Comparison of ENCODE assay signal across 10 mouse cellular contexts in the genomic region with DNA sequence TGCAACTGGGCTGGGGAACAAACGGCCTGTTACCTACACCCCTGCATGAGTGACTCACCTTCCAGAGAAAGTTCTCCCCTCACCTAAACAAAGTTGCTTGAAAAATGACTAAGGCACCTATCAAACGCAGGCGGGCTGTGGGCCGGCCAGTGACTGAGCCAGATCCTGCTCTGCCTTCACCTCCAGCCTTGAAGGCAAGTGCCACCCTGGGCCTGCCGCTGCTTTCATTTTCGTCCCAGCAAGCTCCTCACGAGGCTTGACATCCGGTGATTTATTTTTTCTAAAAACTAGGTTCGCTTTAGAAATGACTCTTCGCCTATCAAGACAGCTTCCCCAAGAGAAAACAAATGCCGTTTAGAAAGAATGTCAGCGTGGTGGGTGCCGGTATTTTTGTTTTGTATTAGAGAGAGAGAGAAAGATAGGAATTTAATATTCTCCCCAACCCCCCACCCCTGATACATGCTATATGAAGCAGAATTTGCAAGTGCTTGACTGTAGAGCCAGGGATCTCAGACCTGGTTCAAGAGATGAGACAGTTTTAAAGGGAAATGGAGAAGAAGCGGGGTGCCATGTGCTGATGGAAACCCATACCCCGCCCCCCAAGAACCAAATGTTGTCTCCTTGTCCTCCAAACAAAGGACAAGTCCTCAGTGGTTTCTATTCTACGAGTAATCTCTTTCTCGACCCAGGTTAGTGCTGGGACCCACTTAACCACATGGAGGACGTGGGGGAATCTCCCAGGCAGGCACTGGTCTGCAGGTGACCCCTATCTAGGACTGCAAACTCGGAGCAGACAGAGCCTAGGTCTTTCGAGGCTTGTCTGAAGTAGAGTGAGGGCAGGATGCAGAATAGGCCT. TPM values are rescaled to one million over a fixed set of nuclear protein-coding genes. Genes with fewer than 3 reads are reported as not detected.
DNase-seq lines count a peak whose midpoint lies in the region; ATAC-seq and TF ChIP-seq lines count a peak whose summit lies in the region.
"Had no signal": no experiment of that assay in that cellular context is flagged by ENCODE, and none has a peak within 500 bp of the region (broad histone marks: within the 10 kb centered on the region; RNA-seq: fewer than 3 reads in every experiment).

No protein-coding gene starts in this region.

- no peak overlapping the region for H3K27ac ChIP-seq in embryonic facial prominence, embryonic 14.5 days (replicated peaks; ENCODE audit: low read depth, low read length)
- no peak overlapping the region for H3K27ac ChIP-seq in embryonic facial prominence, embryonic 10.5 days (replicated peaks)
- H3K27ac ChIP-seq in hindbrain, postnatal 0 days = peak overlapping the region; percentile 45; the same call in 1 of the 2 replicates
- peak overlapping the region; percentile 44 for H3K27ac ChIP-seq in lung, embryonic 16.5 days (ENCODE audit: low read length)
- H3K27ac ChIP-seq: embryonic facial prominence, embryonic 13.5 days had no signal

- H3K4me2 ChIP-seq in embryonic facial prominence, embryonic 14.5 days (ENCODE audit: low read depth, low read length) = peak overlapping the region; percentile 19
- no peak overlapping the region for H3K4me2 ChIP-seq in hindbrain, postnatal 0 days (ENCODE audit: low read depth, low read length)
- H3K4me2 ChIP-seq in lung, embryonic 16.5 days (ENCODE audit: low read depth, low read length) = peak overlapping the region; percentile 31; the same call in 1 of the 2 replicates
- H3K4me2 ChIP-seq: embryonic facial prominence, embryonic 13.5 days had no signal

- H3K4me1 ChIP-seq in embryonic facial prominence, embryonic 14.5 days (ENCODE audit: control insufficient read depth, insufficient read depth, low read length) = peaks cover 30% of the 10 kb centered on the region
- peaks cover 47% of the 10 kb centered on the region for H3K4me1 ChIP-seq in embryonic facial prominence, embryonic 10.5 days
- H3K4me1 ChIP-seq in hindbrain, postnatal 0 days (ENCODE audit: insufficient read depth, low read length) = peaks cover 17% of the 10 kb centered on the region
- H3K4me1 ChIP-seq in lung, embryonic 16.5 days (replicated peaks; ENCODE audit: control insufficient read depth, insufficient read depth, low read length) = peaks cover 26% of the 10 kb centered on the region

- intact Hi-C loops in left cerebral cortex, postnatal 10 days (cut with DNase I) = no loop called here

- no peaks in the 10 kb centered on the region for H3K27me3 ChIP-seq in embryonic facial prominence, embryonic 14.5 days (replicated peaks; ENCODE audit: control insufficient read depth, insufficient read depth, low read length)
- no peaks in the 10 kb centered on the region for H3K27me3 ChIP-seq in embryonic facial prominence, embryonic 10.5 days (replicated peaks; ENCODE audit: low read depth, poor library complexity, severe bottlenecking)
- no peaks in the 10 kb centered on the region for H3K27me3 ChIP-seq in hindbrain, postnatal 0 days (ENCODE audit: insufficient read depth, low read length)
- no peaks in the 10 kb centered on the region for H3K27me3 ChIP-seq in lung, embryonic 16.5 days (ENCODE audit: control insufficient read depth, insufficient read depth, low read depth, low read length)
- H3K27me3 ChIP-seq: embryonic facial prominence, embryonic 13.5 days had no signal

- TF ChIP-seq CTCF in hindbrain, postnatal 0 days (IDR thresholded peaks at IDR 0.05; ENCODE audit: low read depth) = no peak

- WGBS in embryonic facial prominence, embryonic 14.5 days = 56% methylated on average over 20 of the region's 20 CpGs
- 77% methylated on average over 20 of the region's 20 CpGs for WGBS in embryonic facial prominence, embryonic 10.5 days
- WGBS in hindbrain, postnatal 0 days = 60% methylated on average over 20 of the region's 20 CpGs
- 50% methylated on average over 20 of the region's 20 CpGs for WGBS in lung, embryonic 16.5 days

- no peak overlapping the region for H3K4me3 ChIP-seq in embryonic facial prominence, embryonic 14.5 days (ENCODE audit: low read depth, low read length)
- no peak overlapping the region for H3K4me3 ChIP-seq in embryonic facial prominence, embryonic 10.5 days
- no peak overlapping the region for H3K4me3 ChIP-seq in hindbrain, postnatal 0 days (ENCODE audit: low read length)
- H3K4me3 ChIP-seq in lung, embryonic 16.5 days (ENCODE audit: low read length) = no peak overlapping the region
- H3K4me3 ChIP-seq: embryonic facial prominence, embryonic 13.5 days had no signal

- no peaks in the 10 kb centered on the region for H3K9me3 ChIP-seq in embryonic facial prominence, embryonic 14.5 days (ENCODE audit: control insufficient read depth, low read length)
- no peaks in the 10 kb centered on the region for H3K9me3 ChIP-seq in embryonic facial prominence, embryonic 10.5 days
- no peaks in the 10 kb centered on the region for H3K9me3 ChIP-seq in hindbrain, postnatal 0 days (ENCODE audit: low read length)
- no peaks in the 10 kb centered on the region for H3K9me3 ChIP-seq in lung, embryonic 16.5 days (ENCODE audit: control insufficient read depth, low read length)
- H3K9me3 ChIP-seq: embryonic facial prominence, embryonic 13.5 days had no signal

- H3K36me3 ChIP-seq in embryonic facial prominence, embryonic 14.5 days (ENCODE audit: control insufficient read depth, insufficient read depth, low read length) = no peaks in the 10 kb centered on the region
- no peaks in the 10 kb centered on the region for H3K36me3 ChIP-seq in embryonic facial prominence, embryonic 10.5 days (replicated peaks)
- H3K36me3 ChIP-seq in hindbrain, postnatal 0 days (ENCODE audit: insufficient read depth, low read length) = no peaks in the 10 kb centered on the region
- no peaks in the 10 kb centered on the region for H3K36me3 ChIP-seq in lung, embryonic 16.5 days (ENCODE audit: control insufficient read depth, insufficient read depth, low read length)
- H3K36me3 ChIP-seq: embryonic facial prominence, embryonic 13.5 days had no signal

- peak overlapping the region; percentile 41; the same call in 1 of the 2 replicates for H3K9ac ChIP-seq in embryonic facial prominence, embryonic 14.5 days (ENCODE audit: low read depth, low read length)
- H3K9ac ChIP-seq in hindbrain, postnatal 0 days (replicated peaks; ENCODE audit: low read length) = peak overlapping the region; percentile 24; the same call in 1 of the 2 replicates
- H3K9ac ChIP-seq in lung, embryonic 16.5 days (ENCODE audit: low read length) = peak overlapping the region; percentile 42

- no peak for ATAC-seq in embryonic facial prominence, embryonic 14.5 days (ENCODE audit: low read depth)
- no peak for ATAC-seq in hindbrain, postnatal 0 days
- no peak for ATAC-seq in lung, embryonic 16.5 days (ENCODE audit: low read depth)

- no peak for DNase-seq in embryonic facial prominence, embryonic 14.5 days (ENCODE audit: low spot score)
- DNase-seq in embryonic facial prominence, embryonic 10.5 days (ENCODE audit: low spot score) = no peak
- peak; percentile 24 for DNase-seq in adipocyte (ENCODE audit: low spot score)
- no peak for DNase-seq in hindbrain, postnatal 0 days (ENCODE audit: low spot score)
- peak; percentile 78 to 79 for DNase-seq in spleen, postnatal 36 days (ENCODE audit: low spot score in 2 of 2)
- no peak for DNase-seq in cerebellum, adult 9-10 months
- DNase-seq in left cerebral cortex, postnatal 10 days (ENCODE audit: extremely low spot score in 1 of 2, low spot score in 2 of 2) = no peak

RNA-seq across cellular contexts. Expression of a gene that starts 4.6 kb away (rescaled TPM):
- 4.6 and 5.1 TPM in 2 replicates for polyA plus RNA-seq in embryonic facial prominence, embryonic 14.5 days (2014; fragmentation: Nextera tagmentation; extraction: Ambion mirVana)
- polyA plus RNA-seq in embryonic facial prominence, embryonic 10.5 days (2016; fragmentation: Nextera tagmentation; extraction: Ambion mirVana) = 3.1 and 3.2 TPM in 2 replicates
- total RNA-seq in hindbrain, postnatal 0 days (2014; rRNA removed) = 6.7 and 9.3 TPM in 2 replicates
- polyA plus RNA-seq in hindbrain, postnatal 0 days (2015; fragmentation: Nextera tagmentation; extraction: Ambion mirVana) = 1.2 and 1.5 TPM in 2 replicates
- 3.7 and 4.5 TPM in 2 replicates for polyA plus RNA-seq in lung, embryonic 16.5 days (2015; fragmentation: Nextera tagmentation; extraction: Ambion mirVana)
- 1 to 10 TPM; 2.9 to 3.5 TPM for total RNA-seq in left cerebral cortex, postnatal 10 days (2021)

RNA-seq across cellular contexts. Expression of a gene that starts 44.4 kb away (rescaled TPM):
- not detected in 2 replicates for polyA plus RNA-seq in embryonic facial prominence, embryonic 14.5 days (2014; fragmentation: Nextera tagmentation; extraction: Ambion mirVana)
- polyA plus RNA-seq in embryonic facial prominence, embryonic 10.5 days (2016; fragmentation: Nextera tagmentation; extraction: Ambion mirVana) = not detected in 2 replicates
- 1.4 and 1.5 TPM in 2 replicates for total RNA-seq in hindbrain, postnatal 0 days (2014; rRNA removed)
- 1.6 TPM in 2 replicates for polyA plus RNA-seq in hindbrain, postnatal 0 days (2015; fragmentation: Nextera tagmentation; extraction: Ambion mirVana)
- not detected in 2 replicates for polyA plus RNA-seq in lung, embryonic 16.5 days (2015; fragmentation: Nextera tagmentation; extraction: Ambion mirVana)
- total RNA-seq in left cerebral cortex, postnatal 10 days (2021) = 1 to 10 TPM; 1.6 to 2.0 TPM
- polyA plus RNA-seq: C2C12; embryonic facial prominence, embryonic 13.5 days had no signal

RNA-seq across cellular contexts. Expression of a gene that starts 54.3 kb away (rescaled TPM):
- 1.0 and 1.6 TPM in 2 replicates for polyA plus RNA-seq in embryonic facial prominence, embryonic 14.5 days (2014; fragmentation: Nextera tagmentation; extraction: Ambion mirVana)
- polyA plus RNA-seq in embryonic facial prominence, embryonic 10.5 days (2016; fragmentation: Nextera tagmentation; extraction: Ambion mirVana) = 0.47 and 0.49 TPM in 2 replicates
- total RNA-seq in hindbrain, postnatal 0 days (2014; rRNA removed) = not detected in 2 replicates
- polyA plus RNA-seq in hindbrain, postnatal 0 days (2015; fragmentation: Nextera tagmentation; extraction: Ambion mirVana) = 3.7 and 4.7 TPM in 2 replicates
- polyA plus RNA-seq in lung, embryonic 16.5 days (2015; fragmentation: Nextera tagmentation; extraction: Ambion mirVana) = 0.44 TPM in 2 replicates
- total RNA-seq in left cerebral cortex, postnatal 10 days (2021) = 1 to 10 TPM; 1.3 to 1.7 TPM

Comparison
In these comparisons a context has a peak if more than half of its experiments do, and no peak if none do; other contexts are left out.
1. DNase-seq: peak in adipocyte (single experiment) and spleen, postnatal 36 days (2 of 2); none in embryonic facial prominence, embryonic 14.5 days (single experiment), embryonic facial prominence, embryonic 10.5 days (single experiment), hindbrain, postnatal 0 days (single experiment), cerebellum, adult 9-10 months (single experiment) and left cerebral cortex, postnatal 10 days (0 of 2).
2. H3K27ac ChIP-seq: peak in hindbrain, postnatal 0 days (single experiment) and lung, embryonic 16.5 days (single experiment); none in embryonic facial prominence, embryonic 14.5 days (single experiment) and embryonic facial prominence, embryonic 10.5 days (single experiment).
3. Peak in every context shown above with its lines, with median percentiles within 50 percentile points of each other: H3K9ac ChIP-seq.